Mouse (Mus musculus) embryo, embryonic 11 days (tissue): ENCODE measurements at regions not wholly inside any gene's neighbourhood (a gene's known extent, or its start where the extent isn't known, plus 50 kb on each side); places are given as distances from the start of the nearest gene placed in this dataset.

Source experiments
- DNase-seq: peaks from one replicate; pipeline ENCODE4 v3.0.0-alpha.2; 2015

DNA sequence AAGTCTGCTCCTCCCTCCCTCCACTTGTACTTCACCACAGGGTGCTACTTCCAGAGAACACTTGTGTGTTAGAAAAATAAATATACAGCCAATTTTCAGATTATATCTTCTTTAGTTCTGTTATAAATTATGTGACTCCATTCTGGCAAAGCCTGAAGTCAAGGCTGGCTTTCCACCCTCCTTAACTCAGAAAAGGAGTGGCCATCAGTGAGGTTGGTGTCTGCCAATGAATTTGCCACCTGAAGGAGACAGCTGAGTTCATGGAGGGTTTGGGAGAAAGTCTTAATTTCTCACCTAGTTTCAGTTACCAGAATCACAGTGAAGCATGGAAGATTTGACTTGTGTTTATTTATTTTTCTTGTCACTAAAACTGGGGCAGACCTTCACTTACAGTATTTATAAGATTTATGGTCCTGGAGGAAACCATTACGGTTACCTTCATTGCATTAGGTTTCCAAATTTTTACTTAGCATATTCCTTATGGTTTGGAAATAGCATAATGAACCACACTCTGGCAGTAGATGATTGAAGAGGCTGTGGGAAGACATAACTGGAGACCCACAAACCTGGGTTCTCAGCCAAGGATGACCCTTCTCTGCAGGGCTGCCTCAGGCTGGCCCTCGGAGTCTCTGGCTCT lies 186.4 kb downstream of the Pten start:
- no peak for DNase-seq

DNA sequence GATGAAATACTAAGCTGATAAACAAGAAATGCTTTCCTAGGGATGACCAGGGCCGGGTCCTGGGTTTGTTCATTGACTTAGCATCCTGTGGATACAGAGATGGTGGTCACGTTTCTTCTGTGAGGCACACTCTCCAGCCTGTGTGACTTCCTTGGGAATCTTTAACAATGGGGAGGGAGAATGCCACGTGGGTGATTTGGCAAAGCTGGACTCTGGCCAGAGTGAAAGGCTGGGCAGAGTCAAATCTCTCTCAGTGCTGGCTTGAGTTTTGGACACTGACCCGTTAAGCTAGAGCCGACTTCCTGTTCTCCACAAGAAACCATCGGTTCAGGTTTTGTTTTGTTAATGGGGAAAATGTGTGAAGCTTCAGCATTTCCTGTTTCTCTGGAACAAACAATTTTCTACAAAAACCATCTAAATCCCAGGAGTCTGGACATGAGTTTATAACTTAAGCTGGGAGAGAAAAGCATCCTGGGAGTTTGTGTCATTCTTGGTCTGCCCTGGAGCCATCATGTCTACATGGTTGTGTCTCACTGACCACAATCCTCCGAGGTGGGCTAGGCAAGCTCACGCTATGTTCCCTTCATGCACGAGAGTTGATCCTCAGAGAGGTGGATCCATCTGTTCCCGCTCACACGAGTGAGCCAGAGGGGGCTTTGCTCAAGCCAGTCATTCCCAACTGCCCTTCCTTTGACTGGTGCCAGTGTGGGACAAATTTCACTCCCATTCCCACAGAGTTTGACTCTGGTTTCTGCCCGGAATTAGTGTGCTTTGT lies 190.0 kb downstream of the Pten start:
- DNase-seq = no peak

DNA sequence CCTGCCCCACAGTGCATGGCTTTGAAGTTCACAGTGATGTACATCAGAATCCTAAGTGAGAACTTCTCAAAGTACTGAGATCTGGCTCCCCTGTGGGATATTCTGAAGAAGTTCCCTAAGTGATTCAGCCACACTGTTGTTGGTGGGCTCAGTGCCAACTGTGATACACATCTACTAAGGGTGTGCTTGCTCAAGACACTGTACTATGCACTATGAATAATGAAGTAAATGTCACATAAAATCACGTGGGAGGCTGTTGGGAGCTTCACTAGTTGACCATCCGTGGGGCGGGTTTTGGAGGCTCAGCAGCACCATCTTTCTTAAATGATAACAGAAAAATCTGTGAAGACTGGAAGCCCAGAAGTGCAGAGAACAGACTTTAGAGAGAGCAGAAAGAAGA lies 193.0 kb downstream of the Pten start:
- DNase-seq = no peak

DNA sequence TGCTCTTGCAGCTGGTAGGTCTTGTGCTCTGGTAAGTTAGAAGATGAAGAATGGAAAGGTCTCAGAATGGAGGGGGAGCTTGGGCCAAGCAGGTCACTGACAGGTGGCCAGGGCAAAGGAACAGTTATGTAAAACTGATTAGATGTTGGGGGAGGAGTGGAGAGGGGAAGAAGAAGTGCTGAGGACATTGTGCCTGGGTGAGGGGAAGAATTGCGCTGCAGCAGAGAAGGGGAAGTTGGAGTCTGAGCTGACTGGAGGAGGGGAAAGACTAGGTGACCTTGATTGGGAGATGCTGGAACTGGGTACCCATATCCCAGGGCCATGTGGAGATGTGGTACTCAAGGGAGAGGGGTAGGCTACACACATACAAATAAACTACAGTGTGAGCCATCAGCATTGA lies 193.5 kb downstream of the Pten start:
- DNase-seq = no peak

DNA sequence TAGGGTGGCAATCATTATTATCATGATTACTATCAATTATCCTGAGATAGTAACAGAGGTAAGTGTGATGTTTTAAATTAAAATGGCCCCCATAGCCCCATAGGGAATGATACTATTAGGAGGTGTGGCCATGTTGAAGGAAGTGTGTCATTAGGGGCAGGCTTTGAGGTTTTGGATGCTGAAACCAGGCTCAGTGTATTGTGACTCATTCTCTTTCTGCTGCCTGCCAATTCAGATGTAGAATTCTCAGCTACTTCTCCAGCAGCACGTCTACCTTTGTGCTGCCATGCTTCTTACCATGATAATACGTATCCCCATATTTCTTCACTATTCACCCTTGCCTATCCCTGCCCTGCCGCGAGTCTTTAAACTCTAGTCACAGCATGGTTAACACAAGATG lies 195.1 kb downstream of the Pten start:
- DNase-seq = no peak

DNA sequence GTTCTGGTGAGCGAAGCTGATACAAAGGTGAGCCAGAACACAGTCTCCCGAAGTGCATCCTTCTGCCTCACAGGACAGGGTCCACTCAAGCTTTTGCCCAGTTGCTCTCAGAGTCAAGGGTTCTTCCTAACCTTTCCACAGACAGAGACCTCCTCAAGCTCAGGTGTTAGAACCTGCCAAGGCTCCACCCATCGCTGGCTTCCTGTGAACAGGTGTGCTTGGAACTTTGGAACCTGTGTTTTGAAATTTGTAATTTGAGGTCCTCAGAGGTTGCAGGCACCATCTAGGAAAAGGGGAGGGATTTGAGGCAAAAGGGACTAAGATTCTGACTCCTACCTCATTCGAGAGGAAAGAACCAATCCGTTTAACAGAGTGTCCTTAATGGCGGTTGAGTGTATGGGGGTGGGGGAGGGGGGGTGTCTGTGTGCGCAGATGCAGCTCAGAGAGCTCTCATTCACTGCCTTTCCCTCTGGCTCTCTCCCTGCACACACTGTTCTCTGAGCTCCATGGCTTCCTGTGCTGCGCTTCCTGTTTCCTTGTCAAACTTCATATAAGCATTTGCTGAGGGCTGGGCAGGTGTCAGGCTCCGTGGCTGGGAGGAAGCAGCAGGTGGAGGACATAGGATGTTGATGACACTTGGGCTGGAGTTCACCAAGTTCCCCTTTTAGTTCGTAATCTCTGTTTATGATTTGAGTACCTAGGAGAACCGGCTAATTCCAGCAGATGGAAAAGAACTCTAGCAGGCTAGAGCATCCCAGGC lies 195.8 kb downstream of the Pten start:
- no peak for DNase-seq

DNA sequence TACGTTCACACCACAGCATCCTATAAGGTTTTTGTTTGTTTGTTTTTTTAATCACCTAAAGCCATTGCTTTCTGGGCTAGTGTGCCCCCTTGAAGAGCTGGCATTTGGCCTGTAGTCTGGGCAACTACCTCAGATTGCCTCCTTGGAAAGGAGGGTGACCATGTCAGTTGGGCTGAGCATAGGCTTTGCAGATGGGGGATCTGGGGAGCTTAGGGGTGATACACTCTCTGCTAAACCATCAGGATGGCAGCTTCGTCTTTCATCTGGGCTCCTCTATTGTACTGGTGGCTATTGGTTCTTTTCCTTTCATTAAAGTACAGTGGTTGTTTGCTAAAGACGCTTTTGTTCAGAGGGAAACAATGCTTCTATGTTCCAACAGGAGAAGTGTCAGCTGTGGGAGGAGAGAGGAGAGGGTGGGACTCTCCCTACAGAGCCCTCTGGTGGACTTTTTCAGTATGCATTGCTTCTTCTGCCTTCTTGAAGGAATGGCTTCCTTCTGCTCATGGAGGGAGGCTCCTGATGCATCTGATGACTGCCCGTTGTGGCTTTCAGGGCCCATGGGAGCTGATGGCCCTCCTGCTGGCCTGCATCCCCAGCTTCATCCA lies 196.8 kb downstream of the Pten start:
- DNase-seq = peak; percentile 72

DNA sequence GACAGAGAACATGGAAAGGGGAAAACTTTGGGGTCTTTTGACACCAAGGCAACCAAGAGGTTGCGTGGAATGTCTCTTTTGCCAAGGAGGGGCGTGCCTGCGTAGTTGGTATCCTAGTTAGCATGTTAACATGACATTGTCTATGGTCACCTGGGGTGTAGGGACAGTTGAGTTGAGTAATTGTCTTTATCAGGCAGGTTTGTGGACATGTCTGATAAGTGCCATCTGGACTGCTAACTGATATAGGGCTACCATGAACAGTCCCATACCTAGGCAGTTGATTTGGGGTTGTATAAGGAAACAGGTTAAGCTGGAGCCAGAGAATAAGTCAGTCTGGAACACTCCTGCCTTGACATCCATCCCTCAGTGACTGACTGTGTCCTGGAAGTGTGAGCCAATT lies 197.6 kb downstream of the Pten start:
- DNase-seq = no peak

DNA sequence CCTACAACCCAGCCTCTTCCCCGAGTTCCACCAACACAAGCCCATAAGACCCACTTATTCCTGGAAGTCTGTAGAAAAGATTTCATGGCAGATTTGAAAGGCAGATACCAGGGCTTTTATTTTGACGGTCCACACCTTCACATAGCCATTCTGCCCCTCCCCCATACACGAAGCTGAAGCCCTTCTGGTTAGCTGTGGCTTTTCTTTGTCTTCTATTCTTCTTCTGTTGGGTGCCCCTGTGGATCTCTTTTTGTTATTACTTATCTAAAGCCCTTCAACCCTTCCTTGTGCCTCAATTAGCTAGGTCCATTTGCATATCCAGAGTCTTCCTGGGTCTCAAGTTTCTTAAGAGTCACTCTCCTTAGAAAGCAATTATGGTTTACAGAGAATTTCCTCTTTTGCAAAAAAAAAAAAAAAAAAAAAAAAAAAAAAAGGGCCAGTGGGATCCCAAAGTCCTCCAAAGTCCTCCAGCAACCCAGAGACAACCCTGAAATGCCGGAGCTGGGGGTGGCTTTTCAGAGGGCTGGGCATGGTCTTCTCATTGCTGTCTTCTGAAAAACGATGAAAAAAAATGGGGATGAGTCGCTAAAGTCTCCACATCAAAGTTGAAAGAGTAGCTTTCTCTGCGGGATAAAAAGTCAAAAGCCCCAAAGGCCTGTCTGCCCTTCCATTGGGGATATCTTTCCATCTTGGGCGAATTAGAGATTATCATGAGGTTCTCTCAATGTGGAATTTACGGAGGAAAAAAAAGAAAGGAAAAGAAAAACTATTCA lies 199.0 kb downstream of the Pten start:
- peak; percentile 59 for DNase-seq

DNA sequence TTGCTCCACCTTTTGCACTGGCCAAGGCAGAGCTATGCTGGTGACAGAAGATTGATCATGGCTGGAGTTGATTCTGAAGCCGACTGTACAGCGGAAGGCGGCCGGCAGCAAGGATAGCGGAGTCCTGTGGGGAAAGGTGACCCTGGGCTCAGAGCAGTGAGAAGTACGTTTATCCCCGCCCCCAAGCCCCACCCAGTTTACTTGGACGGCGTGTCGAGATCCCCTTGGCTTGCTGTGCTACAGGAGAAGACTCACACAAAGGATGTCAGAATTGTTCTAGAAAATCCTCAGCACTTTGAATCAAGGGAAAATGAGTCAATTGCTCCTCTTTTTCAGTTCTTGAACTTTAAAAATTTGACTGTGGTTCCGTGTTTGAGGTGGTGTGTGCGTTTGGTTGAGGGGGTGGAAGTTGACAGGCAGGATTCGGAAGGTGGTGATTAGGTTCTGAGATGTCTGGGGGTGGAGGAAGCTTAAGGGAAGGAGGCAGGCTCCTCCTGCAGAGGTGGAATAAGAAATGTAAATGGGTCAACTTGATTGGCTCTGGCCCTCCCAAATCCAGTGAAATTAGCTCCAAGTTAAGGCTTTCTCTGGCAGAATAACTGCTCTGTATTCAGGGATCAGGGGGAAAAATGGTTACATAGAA lies 199.7 kb downstream of the Pten start:
- DNase-seq = peak; percentile 40

DNA sequence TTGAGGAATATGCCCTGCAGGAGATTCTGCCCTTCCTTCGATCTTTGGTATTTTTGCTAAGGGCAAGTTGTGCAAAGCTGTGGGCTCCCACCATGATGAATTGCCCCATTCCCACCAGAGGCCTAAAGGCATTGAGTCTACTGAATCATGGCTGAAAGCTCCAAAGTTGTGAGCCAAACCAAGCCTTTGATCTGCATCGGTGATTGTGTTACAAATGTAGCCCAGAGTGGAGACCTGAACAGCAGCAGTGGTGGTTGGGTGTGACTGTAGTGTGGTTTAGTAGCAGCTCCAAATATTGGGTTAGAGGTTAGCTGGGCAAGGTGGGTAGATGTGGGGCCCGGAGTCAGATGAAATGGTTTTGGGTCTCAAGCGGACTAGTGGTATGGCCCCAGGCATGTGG lies 201.0 kb downstream of the Pten start:
- no peak for DNase-seq

DNA sequence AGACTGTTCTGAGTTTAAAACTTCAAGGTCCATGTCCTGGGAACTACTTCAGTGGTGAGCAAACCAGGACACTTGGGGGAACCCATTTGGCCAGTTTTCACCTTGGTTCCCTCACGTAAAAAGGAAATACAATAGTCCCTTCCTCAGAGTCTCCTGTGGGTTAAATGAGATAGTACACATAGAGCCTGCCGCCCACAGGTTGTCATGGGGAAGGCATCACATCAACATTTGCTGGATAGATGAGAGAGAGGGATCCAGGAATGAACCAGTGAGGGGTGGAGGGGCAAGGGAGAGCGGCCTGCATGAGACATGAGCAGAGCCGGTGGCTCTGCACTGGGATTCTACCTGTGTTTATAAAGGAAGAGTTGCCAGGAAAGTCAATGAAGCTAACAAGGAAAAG lies 201.5 kb downstream of the Pten start:
- DNase-seq = no peak

DNA sequence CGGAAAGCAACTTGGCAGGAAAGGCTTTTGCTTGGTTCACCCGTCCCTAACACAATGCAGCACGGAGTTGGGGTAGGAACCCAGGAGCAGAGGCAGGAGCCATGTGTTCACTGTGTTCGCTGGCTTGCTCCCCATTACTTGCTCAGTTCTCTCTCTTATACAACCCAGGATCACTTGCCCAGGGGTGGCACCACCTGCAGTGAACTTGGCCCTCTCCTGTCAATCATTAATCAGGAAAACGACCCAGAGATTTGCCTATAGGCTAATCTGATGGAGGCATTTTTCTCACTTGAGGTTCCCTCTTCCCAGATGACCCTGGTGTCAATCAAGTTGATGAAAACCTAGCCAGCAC lies 202.5 kb downstream of the Pten start:
- no peak for DNase-seq

DNA sequence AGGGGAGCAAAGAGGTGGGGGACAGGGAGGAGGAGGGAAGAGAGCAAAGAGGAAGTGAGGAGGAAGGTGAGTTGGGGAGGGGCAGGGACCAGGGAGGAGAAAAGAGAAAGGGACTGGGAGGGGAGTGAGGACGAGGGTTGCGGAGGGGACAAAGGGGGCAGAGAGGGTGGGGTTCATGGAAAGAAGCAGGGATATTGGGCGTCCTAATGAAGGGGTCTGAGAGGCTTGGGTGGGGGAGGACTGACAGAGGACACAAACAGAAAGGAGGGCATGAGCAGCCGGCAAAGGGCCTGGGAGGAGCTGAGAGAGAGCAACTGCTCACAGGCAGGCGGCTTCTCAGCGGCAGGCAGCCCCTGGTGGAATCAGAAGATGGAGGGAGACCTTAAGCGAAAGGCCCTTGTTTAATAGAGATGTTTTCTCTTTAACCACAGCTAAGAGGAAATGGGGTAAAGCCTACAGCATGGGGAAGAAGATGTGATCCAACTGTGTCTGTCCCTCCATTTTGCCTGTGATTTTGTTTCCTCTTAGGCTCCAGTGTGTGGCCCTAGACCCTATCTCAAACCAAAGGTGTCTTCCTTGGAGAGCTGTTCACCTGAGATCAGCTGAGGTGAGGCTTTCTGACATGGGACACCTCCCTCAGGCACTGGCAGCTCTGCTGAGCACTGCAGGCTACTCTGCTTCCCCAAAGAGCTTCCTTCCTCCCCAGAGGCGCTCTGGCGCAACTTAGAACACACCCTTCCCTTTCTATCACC lies 203.1 kb downstream of the Pten start:
- DNase-seq = no peak

DNA sequence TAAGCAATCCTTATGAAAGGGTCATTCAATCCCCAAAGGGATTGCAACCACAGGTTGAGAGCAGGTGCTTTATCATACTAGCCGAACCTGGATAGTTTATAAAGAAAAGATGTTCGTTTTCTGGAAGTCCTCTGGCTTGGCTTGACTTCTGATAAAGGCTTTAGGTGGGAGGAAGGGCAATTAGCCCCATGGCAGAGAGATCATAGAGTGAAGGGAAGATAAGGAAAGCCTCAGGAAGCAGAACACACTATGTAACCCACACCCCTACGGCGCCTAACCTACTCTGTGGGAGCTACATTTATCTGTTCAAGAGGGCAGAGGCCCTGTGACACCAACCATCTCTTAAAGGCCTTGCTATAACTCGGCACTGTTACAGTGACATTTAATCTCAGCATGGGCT lies 204.2 kb downstream of the Pten start:
- no peak for DNase-seq

DNA sequence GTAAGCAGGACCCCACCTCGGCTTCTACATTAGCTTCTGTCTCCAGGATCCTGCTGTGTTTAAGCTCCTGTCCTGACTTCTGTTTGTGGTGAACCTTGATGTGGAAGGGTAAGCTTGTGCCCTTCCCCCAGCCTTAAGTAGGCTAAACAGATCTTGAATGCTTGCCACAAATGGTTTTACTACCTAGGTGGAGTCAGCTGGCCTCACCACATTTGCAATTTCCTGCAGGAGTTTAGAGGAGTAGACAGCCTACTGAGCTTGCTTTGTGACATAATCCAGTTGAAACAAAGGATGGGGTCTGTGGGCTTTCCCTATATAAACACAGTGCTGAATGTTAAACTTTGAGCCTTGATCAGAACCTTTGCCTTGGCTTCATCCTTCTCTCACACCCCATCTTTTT lies 206.7 kb downstream of the Pten start:
- DNase-seq = no peak

DNA sequence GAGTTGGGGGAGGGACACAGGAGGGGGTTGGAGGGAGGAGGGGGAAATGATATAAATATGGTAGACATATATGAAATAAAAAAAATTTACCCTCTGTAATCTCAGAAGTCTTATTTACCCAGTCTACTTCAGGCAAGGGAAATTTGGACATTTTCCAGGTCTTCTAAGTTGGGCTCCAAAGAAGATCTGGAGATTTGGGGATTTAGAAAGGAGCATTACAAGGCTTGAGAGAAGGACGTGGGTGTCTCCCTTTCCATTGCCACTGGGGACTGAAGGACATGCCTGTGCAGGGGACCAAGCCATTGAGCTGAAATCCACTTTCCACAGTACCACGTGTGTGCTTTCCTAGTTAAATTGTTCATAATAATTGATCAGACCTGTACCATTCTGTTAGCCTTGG lies 208.2 kb downstream of the Pten start:
- no peak for DNase-seq

DNA sequence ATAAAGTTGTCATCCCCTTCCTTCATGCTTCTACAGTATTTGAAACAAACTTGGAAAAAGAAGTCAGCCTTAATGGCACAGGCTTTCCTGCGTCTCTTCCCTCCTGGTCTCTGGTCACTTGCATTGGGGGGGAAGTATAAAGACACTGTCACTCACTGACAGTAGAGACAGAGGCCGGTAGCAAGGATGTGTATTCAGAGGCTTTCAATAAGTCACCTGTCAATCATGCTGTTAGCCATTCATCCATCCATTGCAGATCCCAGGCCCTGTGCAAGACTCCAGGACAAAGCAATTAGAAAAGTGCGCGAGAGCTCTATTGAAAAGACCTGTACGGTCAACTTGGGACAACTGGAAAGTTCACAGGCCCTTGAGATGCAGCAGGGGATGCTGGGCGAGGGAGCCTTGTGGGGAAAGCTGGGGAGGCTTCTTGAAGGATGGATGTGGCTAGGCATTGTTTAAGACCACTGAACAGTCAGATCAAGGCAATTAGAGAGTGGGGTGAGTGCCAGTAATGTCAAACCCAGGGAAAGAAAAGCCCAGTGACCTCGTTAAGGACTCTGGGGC lies 212.0 kb downstream of the Pten start:
- peak; percentile 42 for DNase-seq

DNA sequence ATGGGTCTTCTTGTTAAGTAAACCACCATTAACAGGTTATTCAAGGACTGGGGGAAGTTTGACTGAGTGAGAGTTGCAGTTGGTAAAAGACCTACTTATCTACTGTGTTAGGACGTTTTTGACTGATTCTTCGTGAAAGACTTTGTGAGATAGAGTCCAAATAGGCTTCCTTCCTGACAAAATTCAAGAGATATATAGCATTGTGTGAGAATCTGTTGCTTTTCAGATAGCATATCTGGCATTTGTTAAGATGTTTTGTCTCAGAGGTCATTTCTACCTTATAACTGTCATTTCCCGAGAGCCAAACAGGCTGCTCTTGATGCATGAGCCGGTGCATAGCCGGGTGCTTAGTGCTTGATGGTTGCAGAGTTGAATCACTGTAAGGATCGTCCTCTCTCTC lies 214.8 kb downstream of the Pten start:
- no peak for DNase-seq

DNA sequence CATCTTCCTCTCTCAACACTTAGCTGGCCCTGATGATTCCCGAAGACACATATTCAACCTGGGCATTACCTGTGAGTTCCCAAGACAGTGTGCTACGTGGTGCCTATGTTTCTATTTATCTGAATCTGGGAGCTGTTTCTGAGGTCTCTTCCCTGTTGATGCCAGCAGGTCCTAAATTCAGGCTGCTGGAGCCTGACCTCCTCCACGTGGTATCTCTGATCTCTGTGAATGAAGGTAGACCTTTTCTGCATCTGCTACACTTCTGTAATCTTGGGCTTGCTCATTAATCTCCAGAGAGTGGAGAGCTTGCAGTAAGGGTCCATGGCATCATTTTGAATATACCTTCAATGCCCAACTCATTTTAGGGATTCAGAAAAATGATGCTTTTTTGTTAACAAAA lies 215.8 kb downstream of the Pten start:
- no peak for DNase-seq

DNA sequence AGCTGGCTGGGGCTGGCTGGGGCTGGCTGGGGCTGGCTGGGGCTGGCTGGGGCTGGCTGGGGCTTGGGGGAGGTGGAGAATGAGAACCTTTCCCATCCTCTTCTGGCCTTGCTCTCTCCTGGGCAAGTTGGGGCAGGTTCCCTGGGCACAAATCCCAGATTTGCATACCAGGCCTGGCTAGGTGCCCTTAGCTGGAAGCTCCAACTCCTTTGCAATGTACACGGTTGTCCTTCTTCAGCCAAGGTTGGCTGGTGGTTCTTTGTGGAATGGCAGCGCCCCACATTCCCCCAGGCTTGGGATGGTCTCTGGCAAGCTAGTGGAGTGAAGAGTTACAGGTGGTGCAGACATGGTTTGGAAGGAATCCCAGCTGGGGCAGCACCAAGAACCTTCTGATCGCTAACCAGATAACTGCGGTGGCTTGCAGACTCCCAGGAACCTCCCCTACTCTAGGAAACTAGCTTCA lies 217.5 kb downstream of the Pten start:
- DNase-seq = no peak
